Comparison of ENCODE assay signal across 27 mouse cellular contexts in genomic region chr2:53715017-53715416, GRCm38 (mm10).
DNase-seq lines count a peak whose midpoint lies in the region; ATAC-seq and TF ChIP-seq lines count a peak whose summit lies in the region.
"Had no signal": no experiment of that assay in that cellular context is flagged by ENCODE, and none has a peak within 500 bp of the region (broad histone marks: within the 10 kb centered on the region; RNA-seq: fewer than 3 reads in every experiment).

No protein-coding gene starts in this region.

- no peak for ATAC-seq in embryonic facial prominence, embryonic 11.5 days (replicated peaks; ENCODE audit: insufficient number of reproducible peaks, low FRiP score, low TSS enrichment, low read depth)
- ATAC-seq: activated CD4-positive, CD25-positive, alpha-beta regulatory T cell, adult 4 months; forebrain, embryonic 14.5 days; forebrain, postnatal 0 days; hindbrain, postnatal 0 days; inflammation-experienced regulatory T-cells, adult 6 months; intestine, embryonic 16.5 days had no signal

- H3K4me3 ChIP-seq in embryonic facial prominence, embryonic 11.5 days (ENCODE audit: low read depth, low read length): no peak overlapping the region
- H3K4me3 ChIP-seq in embryonic facial prominence, embryonic 10.5 days: no peak overlapping the region
- H3K4me3 ChIP-seq in left cerebral cortex, adult 2 months: no peak overlapping the region
- H3K4me3 ChIP-seq: embryonic facial prominence, embryonic 15.5 days; heart, embryonic 15.5 days had no signal

- no peak overlapping the region for H3K4me2 ChIP-seq in embryonic facial prominence, embryonic 11.5 days (ENCODE audit: low read depth, low read length)
- H3K4me2 ChIP-seq: embryonic facial prominence, embryonic 15.5 days; heart, embryonic 11.5 days; heart, embryonic 15.5 days; hindbrain, embryonic 14.5 days had no signal

- no peaks in the 10 kb centered on the region for H3K36me3 ChIP-seq in embryonic facial prominence, embryonic 11.5 days (replicated peaks; ENCODE audit: control insufficient read depth, insufficient read depth, low read depth, low read length)
- no peaks in the 10 kb centered on the region for H3K36me3 ChIP-seq in embryonic facial prominence, embryonic 10.5 days (replicated peaks)
- H3K36me3 ChIP-seq: embryonic facial prominence, embryonic 15.5 days; heart, embryonic 15.5 days had no signal

- WGBS in embryonic facial prominence, embryonic 11.5 days: 64% methylated on average over 5 of the region's 5 CpGs
- WGBS in embryonic facial prominence, embryonic 10.5 days: 67% methylated on average over 5 of the region's 5 CpGs

- H3K27ac ChIP-seq in embryonic facial prominence, embryonic 11.5 days (replicated peaks; ENCODE audit: low read depth, low read length): no peak overlapping the region
- H3K27ac ChIP-seq in embryonic facial prominence, embryonic 10.5 days (replicated peaks): no peak overlapping the region
- H3K27ac ChIP-seq in left cerebral cortex, adult 2 months: peak overlapping the region; percentile 8; the same call in 1 of the 2 replicates
- H3K27ac ChIP-seq: embryonic facial prominence, embryonic 15.5 days; heart, embryonic 15.5 days; hindbrain, embryonic 14.5 days; hindbrain, postnatal 0 days had no signal

- H3K4me1 ChIP-seq in embryonic facial prominence, embryonic 11.5 days (ENCODE audit: control insufficient read depth, insufficient read depth, low read length): no peaks in the 10 kb centered on the region
- H3K4me1 ChIP-seq in embryonic facial prominence, embryonic 10.5 days: no peaks in the 10 kb centered on the region
- H3K4me1 ChIP-seq: embryonic facial prominence, embryonic 15.5 days; heart, embryonic 15.5 days had no signal

- intact Hi-C loops in left cerebral cortex, adult 2 months (cut with DNase I): no loop called here

- DNase-seq in embryonic facial prominence, embryonic 11.5 days (ENCODE audit: low spot score): peak; percentile 24
- no peak for DNase-seq in embryonic facial prominence, embryonic 10.5 days (ENCODE audit: low spot score)
- peak; percentile 13 to 15 for DNase-seq in heart, adult 18-20 months
- no peak for DNase-seq in heart, adult 9 months (ENCODE audit: low spot score in 2 of 2)
- DNase-seq in left cerebral cortex, adult 2 months (ENCODE audit: extremely low spot score in 1 of 2, low spot score in 2 of 2): no peak
- DNase-seq in left cerebral cortex, adult 8-10 months (ENCODE audit: low spot score in 2 of 2): no peak
- no peak for DNase-seq in adrenal gland, postnatal 10 days
- DNase-seq: adrenal gland, adult 8-10 months; adrenal gland, postnatal 36 days; cerebellum, adult 11 months; cerebellum, adult 2 months; cerebellum, adult 9-11 months; cerebellum, postnatal 25 days; forebrain, postnatal 0 days; gastrocnemius, postnatal 10 days; gastrocnemius, postnatal 36 days; heart, postnatal 14 days; heart, postnatal 4 days had no signal

- no peak overlapping the region for H3K9ac ChIP-seq in embryonic facial prominence, embryonic 11.5 days (replicated peaks; ENCODE audit: low read length)
- H3K9ac ChIP-seq: embryonic facial prominence, embryonic 15.5 days; forebrain, postnatal 0 days; heart, embryonic 15.5 days; hindbrain, embryonic 14.5 days had no signal

- TF ChIP-seq CTCF in left cerebral cortex, adult 2 months (IDR thresholded peaks at IDR 0.05): no peak

- H3K9me3 ChIP-seq in embryonic facial prominence, embryonic 11.5 days (replicated peaks; ENCODE audit: control insufficient read depth, low read length): no peaks in the 10 kb centered on the region
- no peaks in the 10 kb centered on the region for H3K9me3 ChIP-seq in embryonic facial prominence, embryonic 10.5 days
- H3K9me3 ChIP-seq: embryonic facial prominence, embryonic 15.5 days; heart, embryonic 15.5 days had no signal

- no peaks in the 10 kb centered on the region for H3K27me3 ChIP-seq in embryonic facial prominence, embryonic 11.5 days (ENCODE audit: control insufficient read depth, insufficient read depth, low read length)
- H3K27me3 ChIP-seq in embryonic facial prominence, embryonic 10.5 days (replicated peaks; ENCODE audit: low read depth, poor library complexity, severe bottlenecking): no peaks in the 10 kb centered on the region
- H3K27me3 ChIP-seq: embryonic facial prominence, embryonic 15.5 days; heart, embryonic 15.5 days had no signal

Comparison
In these comparisons a context has a peak if more than half of its experiments do, and no peak if none do; other contexts are left out.
1. DNase-seq: peak in embryonic facial prominence, embryonic 11.5 days (single experiment) and heart, adult 18-20 months (2 of 2); none in embryonic facial prominence, embryonic 10.5 days (single experiment), heart, adult 9 months (0 of 2), left cerebral cortex, adult 2 months (0 of 2), left cerebral cortex, adult 8-10 months (0 of 2) and adrenal gland, postnatal 10 days (single experiment).